Mouse (Mus musculus) layer of hippocampus, adult 8-10 months (tissue): ENCODE measurements around the gene Gns. TPM values are rescaled to one million over a fixed set of nuclear protein-coding genes. Genes with fewer than 3 reads are reported as not detected.

Source experiments
- DNase-seq, 2 experiments: peaks; one replicate each; pipeline ENCODE4 v3.0.0; 2022; ENCODE audit warnings: low spot score in 2 of 2
- total RNA-seq, 4 experiments: library from RNA; stranded (reverse); gene quantifications; 2 replicates each; pipeline ENCODE4 v1.2.4; 2022

Gene Gns
- total RNA-seq, 4 experiments from 2014 or later, result 86.0 to 149 (median 114) TPM

DNA sequence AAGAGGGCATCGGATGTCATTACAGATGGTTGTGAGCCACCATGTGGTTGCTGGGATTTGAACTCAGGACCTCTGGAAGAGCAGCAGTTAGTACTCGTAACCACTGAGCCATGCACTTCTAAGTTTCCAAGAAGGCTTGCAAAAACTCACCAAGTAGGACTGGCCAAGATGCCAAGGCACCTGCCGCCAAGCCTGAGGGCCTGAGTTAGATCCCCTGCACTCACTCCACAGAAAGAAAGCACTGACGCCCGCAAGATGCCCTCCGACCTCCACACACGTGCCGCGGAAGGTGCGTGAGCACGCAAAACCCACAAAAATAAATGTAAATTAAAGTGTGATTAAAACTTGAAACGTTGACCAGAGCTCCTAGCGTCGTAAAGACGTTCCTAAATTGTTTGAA, 584 bp upstream of the Gns start:
- DNase-seq, result no peak

DNA sequence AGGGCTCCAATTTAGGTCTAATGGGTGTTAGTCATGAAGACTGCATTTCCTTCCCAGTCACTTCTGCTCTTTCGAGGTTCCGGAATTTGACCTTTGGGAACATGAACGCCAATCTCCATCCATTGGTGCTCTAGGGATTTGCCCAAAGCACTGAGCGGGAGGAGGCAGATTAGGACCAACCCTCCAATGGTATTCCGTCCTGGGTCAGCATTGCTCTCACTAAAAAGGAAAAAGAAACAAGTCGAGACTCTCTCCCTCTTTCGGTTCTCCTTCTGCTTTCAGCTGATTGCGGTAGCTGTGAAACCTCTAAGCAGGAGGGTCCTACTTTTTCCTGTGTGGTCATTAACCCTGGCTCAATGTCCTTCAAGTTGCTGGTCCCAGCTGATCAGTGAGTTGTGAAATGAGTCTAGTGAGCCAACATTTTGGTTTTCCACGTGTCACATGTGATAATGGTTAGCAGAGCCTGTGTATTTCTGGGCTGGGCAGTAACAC, 937 bp downstream of the Gns start:
- DNase-seq, result no peak

DNA sequence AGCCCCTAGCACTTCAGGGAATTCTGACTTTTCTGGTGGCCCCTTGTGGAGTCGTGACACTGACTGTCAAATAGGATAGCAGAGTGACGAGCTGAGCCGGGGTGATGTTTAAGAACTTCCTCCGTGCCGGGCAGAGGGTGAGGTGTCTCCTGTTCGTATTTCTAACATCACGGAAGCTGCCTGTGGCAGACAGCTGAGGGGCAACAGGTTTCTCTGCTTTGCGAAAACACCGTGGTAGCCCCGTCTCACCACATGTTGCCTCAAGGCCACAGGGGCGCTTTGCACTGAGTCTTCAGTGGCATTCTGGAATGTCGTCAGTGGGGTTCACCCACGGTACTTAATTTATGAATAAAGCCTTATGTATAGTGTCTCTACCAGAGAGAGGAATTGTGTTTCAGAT, 2.4 kb downstream of the Gns start:
- DNase-seq, result no peak

DNA sequence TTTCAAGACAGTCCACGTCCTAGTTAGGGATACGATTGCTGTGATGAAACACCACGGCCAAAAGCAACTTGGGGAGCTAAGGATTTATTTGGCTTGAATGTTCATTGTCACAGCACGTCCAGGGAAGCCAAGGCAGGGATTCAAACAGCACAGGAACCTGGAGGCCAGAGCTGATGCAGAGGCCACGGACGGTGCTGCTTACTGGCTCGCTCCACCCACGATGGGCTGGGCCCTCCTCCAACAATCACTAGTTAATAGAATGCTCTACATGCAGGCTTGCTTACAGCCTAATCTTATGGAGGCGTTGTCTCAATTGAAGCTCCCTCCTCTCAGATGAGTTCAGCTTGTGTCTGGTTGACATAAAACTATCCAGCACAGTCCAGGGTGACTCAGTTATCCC, 2.9 kb downstream of the Gns start:
- no peak for DNase-seq

DNA sequence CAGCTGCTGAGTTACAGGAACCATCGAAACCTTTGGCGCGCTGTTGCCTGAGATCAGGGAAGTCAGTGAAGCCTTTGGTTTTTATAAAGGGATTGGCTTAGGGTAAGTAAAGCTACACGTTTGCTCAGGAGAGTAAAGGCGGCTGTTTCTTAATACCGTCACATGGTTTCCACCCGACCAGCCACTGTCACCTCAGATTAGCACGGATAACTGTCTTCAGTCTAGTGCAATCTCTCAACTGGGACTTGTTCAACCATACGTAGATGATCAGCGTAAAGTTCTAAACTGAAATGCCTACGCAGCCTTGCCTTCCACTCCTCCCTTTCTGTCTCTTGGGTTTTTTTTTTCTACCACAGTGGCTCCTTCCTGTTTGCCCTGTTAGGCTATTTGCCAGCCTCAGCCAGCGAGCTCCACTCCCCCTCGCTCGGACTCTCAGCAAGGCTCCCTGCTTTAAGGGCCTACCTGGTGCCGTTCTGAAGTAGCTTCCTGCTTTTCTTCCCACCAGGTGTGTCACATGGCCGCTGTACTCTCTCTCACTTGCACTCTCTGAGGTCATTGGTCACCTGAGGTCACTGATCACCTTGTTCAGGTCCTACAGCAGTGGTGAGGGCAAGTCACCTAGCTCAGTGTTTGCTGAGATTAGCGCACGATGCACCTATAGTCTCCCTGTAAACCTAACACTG, 4.0 kb downstream of the Gns start:
- DNase-seq, result no peak

DNA sequence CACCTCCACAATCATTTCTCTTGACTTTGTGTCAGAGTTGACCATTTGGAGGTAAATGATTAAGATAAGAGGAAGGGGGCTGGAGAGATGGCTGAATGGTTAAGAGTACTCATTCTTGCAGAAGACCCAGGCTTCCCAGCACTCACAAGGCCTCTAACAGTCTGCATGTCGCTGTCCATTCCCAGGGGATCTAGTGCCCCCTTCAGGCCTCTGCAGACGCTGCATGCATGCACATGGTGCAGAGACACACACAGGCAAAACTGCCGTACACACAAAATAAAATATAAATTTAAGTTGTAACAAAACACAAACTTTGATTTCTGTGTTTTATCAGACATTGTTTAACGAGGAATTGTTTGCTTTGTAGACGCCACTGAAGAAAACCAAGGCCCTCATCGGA, 5.9 kb downstream of the Gns start:
- DNase-seq, result no peak

DNA sequence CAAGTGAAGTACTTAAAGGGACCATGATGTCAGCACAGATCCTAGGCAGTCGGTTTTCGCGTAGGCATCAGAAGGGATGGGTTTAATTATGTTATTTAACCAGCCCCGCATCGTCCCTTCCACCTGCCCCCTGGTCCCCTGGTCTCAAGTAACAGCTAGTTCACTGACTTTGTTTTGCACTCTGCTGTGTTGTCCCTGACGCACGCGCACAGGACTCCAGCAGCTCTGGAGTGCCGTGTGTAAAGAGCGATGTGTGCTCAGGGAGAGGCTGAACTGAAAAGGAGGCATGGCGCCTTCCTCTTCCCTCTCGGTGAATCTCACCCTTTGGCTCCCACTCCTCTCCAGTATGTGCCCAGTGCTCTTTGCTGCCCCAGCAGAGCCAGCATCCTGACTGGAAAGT, 9.1 kb downstream of the Gns start:
- no peak for DNase-seq

DNA sequence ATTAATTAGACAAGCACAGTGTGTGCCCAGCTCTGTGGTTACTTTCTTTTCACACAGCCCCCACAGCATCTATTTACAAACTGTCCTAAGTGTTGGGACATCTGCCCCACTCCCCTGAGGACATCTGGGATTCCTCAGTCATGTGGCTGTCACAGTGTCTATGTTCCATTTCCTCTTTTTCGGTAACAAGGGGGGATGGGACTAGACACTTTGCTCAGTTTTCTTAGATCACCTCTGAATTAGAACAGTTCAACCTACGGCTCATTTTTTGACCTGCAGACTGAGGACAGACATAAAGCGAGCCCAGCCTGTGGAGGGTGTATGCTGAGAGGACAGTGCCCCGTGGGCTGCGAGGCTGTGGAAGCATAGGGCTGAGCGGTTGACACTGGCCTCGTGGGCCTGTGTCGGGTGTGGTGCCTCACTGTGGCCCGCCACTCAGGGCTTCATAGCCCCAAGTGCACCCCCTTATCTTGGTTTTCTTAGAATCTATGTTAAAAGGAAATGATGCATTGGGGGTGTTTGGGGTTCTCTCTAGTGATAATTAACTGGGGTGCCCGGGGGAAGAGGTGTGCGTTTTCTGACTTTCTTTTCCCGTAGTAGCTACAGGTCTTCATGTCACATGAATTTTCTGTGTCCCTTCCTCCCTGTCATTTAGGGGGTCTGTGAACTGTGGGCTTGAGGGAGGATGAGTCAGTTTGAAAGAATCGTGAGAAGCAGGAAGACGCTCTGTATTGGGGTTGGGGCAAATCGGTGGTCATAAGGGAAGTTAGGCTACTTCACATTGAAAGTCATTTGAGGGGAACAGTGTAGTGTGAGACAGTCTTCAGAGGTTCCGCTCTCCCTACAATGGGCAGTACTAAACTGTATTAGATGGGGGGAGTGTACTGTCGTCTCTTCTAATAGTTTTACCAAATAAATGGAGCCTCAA, 10.1 kb downstream of the Gns start:
- DNase-seq, result no peak

DNA sequence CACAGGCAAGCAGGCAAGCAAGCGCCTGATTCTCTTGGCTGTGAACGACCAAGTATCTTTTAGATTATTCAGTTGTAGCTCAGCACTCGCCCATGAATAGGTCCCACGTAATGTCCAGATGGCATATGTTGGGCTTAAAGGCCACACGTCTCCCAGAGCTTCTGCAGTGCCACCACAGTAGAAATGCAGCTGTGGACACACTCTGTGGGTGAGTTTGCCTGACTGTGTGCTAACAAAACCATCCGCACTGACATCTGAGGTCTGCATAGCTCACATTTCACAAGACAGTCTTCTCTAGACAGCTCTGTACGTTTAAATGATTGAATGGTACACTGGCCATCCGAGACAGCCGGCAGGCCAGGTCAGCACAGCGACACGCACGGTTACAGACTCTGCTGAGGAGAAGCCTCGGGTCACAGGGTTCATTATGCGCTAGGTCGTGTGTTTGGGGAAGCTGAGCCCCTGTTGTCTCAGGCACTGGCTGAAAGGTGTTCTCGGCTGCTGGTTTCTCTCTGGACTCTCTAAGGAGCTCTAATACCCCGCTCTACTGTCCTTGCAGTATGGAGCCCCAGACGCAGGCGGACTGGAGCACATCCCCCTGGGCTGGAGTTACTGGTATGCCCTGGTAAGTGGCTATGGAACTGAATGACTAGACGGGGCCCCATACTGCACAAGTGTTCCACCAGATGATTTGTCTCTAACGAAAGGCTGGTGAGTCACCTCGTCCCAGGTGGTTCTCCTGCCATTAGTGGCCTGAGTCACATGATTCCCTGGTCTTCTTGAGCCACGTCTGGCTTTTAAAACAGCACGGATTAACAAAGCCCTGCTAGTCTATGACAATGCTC, 11.0 kb downstream of the Gns start:
- DNase-seq, result no peak

DNA sequence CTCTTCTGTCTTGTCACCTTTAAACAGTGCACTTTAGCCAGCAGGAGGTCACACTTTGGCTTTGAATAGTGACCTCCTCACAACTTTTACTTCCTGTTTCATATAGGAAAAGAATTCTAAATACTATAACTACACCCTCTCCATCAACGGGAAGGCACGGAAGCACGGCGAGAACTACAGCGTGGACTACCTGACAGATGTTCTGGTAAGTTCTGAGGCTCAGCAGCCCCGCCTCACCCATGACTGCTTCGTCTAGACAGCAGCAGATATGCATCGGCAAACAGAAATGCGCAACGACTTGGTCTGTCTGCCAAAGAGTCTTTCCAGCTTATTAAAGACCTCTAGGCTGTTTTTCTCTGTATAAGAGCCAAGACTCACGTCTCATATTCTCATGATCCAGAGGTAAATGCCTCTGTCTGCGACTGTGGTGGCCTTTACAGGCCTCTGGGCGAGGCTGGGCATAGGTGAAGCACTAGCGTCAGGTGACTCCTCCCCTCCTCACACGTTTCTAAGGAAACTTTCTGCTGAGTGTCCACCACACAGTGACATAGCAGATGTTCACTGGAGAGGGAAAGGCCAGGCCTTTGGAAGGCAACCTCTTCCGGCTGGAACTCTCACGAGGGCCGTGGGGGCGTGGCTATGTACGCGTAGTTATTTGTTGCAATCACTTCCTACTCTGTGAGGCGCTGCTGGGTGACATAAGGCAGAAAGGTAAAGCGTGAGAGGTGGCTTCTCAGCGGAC, 11.8 kb downstream of the Gns start:
- DNase-seq, result no peak

DNA sequence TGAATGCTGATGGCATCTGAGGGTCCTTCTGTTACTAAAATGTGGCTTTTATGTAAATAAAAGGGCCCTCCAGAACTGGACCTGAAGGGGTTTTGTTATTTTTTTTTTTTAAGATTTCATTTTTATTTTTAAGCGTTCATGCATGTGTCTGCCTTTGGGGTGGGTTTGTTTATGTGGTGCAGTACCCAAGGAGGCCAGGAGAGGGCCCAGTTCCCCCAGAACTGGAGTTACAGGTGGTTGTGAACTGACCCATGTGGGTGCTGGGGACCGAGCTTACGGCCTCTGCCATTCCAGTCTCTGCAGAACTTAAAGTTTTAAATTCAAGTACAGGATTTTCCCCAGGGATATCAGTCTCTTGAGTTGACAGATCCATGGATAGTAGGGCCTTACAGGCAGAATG, 14.5 kb downstream of the Gns start:
- DNase-seq, result no peak

DNA sequence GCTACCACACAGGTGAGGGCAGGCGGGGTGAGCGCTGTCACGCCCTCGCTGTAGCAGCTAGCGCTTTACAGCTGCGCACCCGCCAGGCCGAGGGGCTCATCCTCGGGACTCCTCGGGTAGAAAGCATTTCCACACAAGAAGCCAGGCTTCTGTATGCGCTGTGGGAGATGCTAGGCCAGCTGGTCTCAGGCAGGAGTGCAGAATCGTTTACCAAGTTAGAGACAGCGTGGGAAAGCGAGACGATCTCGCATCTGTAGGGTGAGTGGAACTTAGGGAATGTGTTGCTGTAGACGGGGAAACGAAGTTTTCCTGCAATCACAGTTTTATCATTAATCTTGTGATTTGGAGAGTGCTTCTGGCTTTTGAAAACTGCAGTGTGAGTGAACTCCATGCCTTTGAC, 16.4 kb downstream of the Gns start:
- DNase-seq, result no peak

DNA sequence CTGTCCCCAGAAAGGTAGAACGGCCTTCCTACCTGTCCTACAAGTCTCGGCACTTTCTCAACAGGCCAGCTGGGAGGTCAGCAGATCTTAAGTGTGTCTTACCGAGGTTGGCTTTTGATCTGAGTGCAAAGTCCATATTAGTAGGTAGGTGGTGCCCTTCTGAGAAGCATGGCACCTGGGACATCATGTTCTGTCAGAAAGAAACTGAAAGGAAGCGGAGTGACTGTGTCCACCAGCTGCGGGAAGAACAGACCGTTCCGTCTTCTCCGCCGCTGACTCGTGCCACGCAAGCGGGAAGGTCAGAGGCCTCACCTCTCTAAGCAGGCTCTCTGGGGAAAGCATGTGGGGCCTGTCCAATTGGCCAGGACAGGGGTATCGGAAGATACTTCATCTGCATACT, 19.8 kb downstream of the Gns start:
- no peak for DNase-seq

DNA sequence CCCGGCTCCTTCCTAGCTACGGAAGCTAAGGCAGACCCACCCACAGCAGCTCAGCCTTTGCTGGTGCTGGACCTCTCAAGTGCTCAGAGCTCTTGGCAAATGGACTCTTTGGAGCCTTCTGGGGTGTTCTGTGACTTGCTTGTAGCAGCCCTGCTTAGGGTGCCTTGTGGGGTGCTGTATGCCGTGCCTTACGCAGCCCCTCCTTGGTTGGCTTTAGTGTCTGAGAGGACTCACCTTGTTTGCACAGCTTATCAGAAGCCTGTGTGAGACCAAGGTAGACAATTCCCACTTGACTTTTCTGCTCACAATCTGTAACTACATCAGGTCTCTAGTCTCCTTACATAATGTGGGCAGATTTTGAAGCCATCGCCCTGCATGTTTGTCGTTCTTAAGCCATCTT, 20.8 kb downstream of the Gns start:
- no peak for DNase-seq

DNA sequence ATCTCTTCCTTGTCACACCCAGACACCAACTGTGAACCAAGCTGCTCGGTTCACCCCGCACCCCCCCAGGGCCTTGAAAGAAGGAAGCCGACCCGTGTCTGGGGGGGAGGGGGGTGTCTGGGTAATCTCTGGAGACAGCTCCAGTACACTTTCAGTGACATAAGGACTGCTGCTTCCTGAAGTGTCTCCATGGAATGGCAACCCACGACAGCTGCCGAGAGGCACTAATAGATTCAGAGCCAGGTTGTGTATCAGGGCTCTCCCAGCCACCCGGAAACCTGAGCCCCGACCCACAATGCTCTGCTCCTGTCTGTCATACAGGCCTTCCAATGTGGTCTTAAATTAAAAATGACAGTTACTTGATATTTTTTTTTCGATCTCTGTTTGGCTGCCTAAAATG, 21.5 kb downstream of the Gns start:
- DNase-seq, result no peak

DNA sequence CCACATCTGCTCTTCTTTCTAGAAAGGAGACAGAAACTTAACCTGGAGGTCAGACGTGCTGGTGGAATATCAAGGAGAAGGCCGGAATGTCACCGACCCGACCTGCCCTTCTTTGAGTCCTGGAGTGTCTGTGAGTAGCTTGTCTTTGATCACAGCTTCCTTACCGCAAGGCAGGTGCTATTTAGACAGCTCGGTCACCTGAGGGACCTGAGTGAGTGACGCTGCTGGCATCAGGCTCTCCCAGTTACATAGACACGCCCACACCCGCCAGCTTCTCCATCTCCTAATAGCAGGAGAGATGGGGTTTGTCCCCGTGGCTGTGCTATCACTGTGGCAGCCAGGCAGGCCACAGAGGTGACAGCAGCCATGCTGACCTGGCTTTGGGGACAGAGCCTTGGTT, 25.7 kb downstream of the Gns start:
- DNase-seq, result no peak

DNA sequence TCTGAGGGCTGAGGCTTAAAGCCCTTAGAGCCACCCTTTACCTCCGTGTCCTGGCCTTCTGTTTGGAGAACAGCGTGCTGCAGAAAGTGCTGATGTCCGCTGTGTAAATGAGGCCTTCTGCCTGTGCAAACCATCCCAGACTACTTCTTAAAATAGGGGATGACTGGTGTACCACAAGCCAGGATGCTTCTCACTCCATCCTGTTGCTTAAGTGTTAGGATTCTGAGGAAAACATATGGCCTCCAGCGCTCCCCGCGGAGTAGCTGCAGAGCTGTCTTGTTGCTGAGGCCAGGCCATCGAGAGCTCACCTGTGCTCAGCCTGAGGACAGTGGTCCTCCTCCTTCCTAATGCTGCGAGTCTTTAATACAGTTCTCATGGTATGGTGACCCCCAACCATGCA, 27.0 kb downstream of the Gns start:
- no peak for DNase-seq

DNA sequence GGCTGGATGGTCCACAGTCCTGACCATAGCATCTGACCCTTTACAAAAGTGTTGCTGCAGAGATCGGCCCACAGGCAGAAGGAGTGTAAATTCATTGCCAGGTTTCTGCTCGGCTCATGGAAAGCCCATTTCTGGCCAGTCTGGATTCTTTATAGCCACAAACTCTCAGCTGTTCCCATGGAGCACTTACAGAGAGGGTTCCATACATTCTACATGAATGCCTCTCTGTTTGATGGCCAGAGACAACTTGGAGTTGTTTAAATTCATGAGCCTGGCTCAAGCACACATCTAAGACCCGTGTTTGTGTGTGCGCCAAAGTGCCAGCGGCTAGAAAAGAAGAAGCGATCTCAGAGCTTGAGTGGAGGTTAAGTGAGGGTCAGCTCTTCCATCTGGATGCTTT, 29.4 kb downstream of the Gns start:
- no peak for DNase-seq

DNA sequence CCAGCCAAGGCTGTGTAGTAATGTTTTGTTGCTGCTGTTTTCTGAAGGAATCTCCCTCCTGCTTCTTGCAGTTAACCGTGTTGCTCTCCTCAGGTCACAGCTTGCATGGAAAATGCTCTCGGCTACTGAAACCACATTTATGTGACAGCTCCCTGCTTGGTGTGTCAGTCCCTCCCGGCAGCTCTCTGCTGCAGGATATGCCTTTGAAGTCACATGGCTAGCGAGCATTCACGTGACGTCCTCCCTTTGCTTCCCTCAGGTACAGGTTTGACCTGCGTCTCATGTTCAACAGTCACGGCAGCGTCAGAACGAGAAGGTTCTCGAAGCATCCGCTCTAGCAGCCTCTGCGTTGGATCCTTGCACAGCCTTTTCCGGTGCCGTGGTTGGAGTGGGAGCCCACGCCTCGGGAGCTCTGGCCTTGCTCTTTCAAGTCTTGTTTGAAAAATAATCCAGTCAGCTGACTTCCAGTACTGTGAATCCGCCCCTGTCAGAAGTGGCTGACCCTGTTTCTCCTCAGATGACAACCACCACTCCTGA, 30.0 kb downstream of the Gns start:
- DNase-seq, result no peak

DNA sequence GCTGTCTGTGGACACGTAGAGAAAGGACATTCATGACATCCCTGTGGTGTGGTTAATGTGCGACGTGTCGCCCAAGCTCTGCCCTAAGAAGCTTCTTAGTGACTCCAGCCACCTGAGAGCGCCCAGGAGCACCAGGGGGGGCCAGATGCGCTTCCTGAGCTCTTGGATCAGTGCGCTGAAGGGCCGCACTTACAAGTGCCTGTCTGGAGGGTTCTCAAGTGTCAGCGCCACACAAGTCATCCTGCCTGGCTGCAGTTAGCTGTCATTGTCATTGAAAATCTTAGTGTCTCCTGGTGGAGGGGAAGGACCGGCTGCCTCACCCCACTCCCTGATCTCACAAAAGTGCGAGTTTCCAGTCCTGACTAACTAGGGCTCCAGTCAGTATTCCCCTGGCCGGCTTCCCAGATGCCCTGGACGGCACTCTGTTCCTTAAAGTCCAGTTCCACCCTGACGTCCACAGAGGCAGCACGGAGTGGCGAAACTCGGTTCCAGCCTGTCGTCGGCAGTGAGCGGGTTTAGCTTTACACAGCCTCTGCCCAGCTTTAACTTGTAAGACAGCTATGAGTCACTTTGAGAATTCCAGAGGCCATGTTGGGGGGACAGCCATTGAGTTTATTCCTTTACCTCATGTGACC, 30.8 kb downstream of the Gns start:
- no peak for DNase-seq
